Mouse (Mus musculus): ENCODE data around the gene Kcnt1.

The Kcnt1 gene

DNA sequence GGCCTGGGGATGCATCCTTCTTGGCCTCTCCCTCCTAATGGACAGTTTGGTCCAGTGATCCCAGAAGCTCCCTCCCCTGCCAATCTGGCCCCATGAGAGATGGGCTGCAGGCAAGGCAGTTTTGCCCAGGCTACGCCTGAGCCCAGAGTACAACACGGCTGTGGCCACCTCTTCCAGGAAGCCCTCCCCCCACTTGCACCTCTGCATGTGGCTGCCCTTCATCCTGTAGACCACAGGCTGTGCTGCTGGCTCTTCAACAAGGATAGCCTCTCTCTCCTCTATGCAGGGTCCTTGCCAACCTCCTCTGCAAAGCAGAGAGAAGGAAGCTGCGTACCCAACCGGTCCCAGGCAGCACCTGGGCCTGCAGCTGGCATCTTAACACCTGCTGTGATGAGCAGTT lies 15.5 kb downstream of the Kcnt1 start:
- no peak for DNase-seq

DNA sequence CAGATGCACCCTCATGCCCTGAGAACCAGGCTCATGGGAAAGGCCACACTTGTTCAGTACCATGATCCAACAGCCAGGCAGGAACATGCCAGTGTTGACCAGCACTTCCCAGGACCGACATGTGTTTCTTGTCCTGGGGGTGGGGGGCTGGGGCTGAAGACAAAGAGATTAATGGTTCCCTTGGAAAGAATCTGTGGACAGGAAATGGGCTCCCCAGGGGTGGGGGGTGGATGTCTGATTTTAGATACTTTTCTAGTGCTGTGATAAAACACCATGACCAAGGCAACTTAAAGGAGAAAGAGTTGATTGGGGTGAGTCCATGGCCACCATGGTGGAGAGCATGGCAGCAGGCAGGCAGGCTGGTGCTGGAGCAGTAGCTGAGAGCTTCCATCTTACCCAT lies 18.7 kb downstream of the Kcnt1 start:
- DNase-seq: no peak

GRCm38 (mm10) chr2:25884756-25885155 lies 21.2 kb downstream of the Kcnt1 start:
- DNase-seq: no peak

DNA sequence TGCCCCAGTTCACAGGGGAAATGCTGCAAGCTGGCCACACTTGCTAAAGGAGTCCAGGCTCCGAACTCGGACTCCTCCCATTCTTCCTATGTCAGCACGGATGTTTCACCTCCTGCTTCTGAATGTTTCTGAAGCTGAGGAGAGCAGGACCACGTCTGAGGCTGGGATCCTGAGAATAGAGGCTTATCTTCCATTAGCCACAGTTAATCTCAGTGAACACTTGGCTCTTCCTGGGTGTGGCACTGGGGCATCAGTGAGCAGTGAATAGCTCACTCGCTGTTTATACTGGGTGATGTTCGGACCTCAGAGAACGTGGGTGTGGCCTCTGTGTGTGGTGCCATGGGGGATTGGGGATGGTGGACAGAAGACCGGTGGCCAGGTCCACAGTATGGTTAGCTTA lies 23.7 kb downstream of the Kcnt1 start:
- no peak for DNase-seq

GRCm38 (mm10) chr2:25888144-25888543 lies 24.6 kb downstream of the Kcnt1 start:
- DNase-seq: peak; percentile 40

- no peak for DNase-seq
These were observed 28.9 kb downstream of the Kcnt1 start for GRCm38 (mm10) chr2:25892440-25892839.

DNA sequence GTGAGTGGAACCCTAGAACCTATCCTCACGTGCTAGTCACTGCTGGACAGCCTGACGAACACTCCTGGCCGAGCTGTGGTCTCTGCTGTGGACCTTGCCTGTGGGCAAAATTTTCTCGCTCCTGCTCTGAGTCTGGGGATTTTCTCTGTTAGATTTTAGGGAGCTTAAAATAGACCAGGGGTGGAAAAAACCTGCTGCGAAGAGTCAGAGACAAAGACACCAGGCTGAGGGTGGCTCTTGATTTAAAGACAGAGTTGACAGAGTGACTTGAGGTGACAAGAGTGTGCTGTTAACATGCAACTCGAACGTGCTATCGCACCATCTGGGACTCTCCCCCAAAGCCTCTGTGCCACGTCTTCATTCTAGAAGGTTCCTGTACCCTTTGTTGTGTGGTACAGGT lies 35.4 kb downstream of the Kcnt1 start:
- no peak for DNase-seq

DNA sequence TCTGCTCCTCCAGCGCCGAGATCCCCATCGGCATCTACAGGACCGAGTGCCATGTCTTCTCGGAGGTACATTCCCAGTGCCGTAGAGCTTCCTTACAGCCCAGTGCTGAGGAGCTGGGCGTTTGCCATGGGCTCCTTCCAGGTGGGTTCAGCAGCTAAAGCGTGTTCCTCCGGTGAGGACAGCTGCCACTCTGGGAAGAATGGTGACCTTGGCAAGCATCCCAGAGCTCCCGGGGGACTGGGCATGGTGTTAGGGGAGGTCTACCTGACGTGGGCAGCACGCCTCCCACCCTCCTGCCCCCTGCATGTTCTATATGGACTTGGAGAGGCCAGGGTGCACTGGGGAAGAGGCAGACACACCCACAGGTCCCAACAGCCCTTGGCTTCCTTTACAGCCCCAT lies 46.3 kb downstream of the Kcnt1 start:
- no peak for DNase-seq

DNA sequence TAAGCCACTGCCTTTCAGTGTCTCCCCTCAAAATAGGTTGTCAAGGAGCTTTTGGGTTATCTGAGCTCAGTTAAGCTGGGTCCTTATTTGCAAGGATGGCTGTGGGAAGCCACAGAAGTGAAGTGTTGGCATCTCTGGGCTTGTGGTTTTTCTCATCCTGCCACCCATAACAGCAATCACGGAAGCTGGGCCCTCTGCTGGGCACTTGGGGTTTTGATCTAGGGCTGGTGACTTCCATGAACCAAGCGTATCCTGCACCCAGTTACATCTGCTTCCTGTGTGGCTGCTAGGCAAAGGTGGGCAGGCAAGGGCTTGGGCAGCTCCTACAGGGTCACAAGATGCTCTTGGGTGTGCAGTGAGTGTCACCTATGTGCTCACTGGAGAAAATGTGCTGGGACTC lies 49.7 kb downstream of the Kcnt1 start:
- no peak for DNase-seq

GRCm38 (mm10) chr2:25914201-25914600 lies 50.7 kb downstream of the Kcnt1 start:
- DNase-seq: no peak

DNA sequence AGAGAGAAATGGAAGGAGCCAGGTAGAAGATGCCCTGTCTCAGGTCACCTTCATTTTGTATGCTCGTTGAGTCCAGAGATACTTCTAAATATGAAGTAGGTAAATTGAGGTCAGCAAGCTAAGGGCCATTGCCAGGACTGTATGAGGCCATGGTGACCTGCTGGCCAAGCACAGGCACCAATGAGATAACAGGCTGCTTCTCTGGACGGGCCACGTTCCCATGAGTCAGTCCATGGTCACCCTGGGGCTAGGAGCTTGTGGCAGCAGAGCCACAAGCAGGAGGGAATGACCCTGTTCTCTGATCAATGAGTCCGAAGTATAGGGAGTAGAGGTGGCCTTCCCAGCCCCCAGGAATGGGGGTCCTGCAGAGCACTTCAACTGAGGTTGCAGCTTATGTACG lies 51.3 kb downstream of the Kcnt1 start:
- no peak for DNase-seq

DNA sequence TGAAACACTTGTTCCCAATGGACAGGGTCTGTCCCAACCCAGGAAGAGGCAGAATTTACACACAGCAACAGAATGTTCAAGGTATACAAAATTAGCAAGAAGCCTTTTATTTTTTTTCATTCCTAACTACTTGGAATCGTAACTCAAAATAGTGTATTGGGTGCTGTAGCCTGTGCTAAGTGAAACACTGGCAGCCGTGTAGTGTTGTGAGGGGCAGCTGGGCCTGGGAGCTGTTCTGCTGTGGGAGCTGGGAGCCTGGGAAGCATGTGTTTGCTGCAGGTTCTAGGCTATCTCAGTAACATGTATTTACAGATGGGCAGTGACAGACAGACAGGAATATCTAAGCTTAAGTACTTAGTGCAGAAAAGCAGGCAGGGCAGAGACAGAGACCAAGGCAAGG lies 54.9 kb downstream of the Kcnt1 start:
- DNase-seq: no peak

DNA sequence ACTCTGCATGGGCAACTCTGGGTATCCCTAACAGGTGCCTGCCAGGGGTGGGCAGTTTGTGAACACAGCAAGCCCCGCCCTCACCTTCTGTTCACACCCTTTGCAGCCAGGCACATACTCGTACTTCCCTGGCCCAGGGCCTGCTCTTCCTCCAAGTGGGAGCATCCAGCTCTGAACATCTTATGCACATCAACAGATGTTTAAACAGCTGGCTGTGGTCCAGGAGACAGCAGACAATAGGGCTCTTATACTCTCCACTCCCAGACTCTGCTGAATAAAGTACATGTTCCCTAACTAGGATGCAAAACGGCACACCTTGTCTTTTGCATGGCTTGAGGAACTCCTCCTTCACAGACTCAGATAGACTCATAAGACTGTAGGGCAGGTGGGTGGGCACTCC lies 56.4 kb downstream of the Kcnt1 start:
- no peak for DNase-seq

GRCm38 (mm10) chr2:25923799-25924198 lies 60.3 kb downstream of the Kcnt1 start:
- DNase-seq: no peak

DNA sequence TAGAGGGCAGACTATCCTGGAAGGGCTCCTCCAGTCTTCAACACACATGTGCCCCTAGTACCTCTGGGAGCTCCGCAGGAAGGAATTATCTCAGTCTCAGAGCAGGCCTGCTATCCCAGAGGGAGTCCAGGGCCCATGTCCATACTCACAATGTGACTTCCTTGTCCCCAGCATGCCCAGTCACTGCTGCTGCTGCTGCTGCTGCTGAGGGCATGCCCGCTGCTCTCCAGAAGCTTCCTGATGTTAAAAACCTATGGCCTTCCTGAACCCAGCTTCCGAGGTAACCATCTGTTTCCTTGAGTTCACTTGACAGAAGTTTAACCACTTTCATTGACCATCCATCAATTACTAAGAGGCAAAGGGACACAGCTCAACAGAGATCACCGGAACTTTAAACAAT lies 61.4 kb downstream of the Kcnt1 start:
- no peak for DNase-seq

- DNase-seq: no peak
These were observed 64.3 kb downstream of the Kcnt1 start for GRCm38 (mm10) chr2:25927821-25928220.

- DNase-seq: peak; percentile 42
These were observed 67.8 kb downstream of the Kcnt1 start for GRCm38 (mm10) chr2:25931249-25931859.

GRCm38 (mm10) chr2:25940503-25940902 lies 77.0 kb downstream of the Kcnt1 start:
- no peak for DNase-seq

GRCm38 (mm10) chr2:25943822-25944221 lies 80.3 kb downstream of the Kcnt1 start:
- no peak for DNase-seq

GRCm38 (mm10) chr2:25947950-25948349 lies 84.4 kb downstream of the Kcnt1 start:
- DNase-seq: peak; percentile 28

DNA sequence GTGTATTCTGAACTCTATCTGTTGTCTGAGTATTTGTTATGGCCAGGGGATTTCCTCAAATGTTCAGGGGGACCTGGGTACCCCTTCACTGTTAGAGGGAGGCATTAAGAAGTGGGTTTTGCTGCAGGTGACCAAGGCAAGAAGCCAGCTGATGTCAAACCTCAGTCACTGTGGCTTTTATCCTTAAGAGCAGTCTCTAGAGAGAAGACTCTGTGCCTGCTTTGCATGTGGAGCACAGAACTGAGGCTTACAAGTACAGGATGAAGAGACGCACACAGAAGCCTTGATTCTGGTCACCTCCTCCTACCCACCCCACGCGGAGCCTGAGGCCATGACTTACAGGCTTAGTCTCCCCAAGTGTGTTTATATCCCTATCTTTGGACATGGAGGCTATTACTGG lies 85.8 kb downstream of the Kcnt1 start:
- no peak for DNase-seq

Measured in lung, postnatal 14 days (tissue).